Mouse (Mus musculus): ENCODE results near the gene Mrps27.
A peak's percentile ranks its signal among the peaks of the same experiment; 100 is the strongest.
"Not testable (repeated sequence)": the region's sequence is repeated elsewhere in the genome, so short reads cannot be mapped to it uniquely, and the experiment has no call there.

Gene Mrps27

DNA sequence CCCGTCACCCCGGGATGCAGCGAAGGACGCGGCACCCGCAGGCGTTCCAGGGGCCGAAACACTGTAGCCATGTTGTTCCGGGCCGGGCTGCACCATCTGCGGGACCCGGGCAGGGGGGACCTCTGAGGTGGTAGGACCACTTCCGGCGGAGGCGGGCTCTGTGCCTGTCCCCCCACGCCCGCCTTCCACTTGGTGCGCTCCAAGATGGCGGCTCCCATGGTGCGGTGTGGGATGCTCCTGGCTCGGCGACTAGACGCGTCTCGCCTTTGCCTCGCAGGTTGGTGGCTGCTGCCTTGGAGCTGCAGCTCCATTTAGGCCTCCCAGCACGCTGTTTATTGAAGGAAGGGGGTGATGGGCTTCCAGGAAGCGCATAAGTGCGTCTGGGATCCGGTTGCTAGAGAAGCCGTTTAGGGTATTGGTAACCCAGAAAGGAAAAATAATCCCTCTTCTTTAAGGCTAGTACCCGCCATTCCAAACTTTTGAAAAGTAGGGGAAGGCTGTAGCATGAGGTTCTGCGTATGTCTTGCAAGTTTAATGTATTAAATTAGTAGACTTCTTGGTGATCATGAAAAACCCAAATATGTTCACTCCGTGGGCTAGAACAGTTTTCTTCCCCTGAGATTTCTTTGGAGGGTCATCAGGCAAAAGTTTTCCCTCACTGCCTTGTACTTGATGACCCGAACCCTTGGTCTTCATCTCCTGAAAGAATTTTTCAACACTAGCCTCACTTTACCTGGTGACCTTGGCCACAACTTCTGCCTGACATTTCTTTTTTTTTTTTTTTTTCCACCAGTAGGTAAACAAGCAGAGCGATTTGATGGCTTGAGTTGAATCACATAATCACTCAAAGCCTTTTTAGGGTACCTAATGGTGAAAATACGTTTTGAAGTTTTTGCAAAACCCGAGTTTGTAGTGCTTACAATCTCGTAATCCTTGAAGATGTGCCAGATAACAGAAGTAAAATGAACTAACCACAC lies at the start of gene Mrps27, which contains the start of gene Ptcd2:
Gene Mrps27 (plus strand): TSS at position 188 of the 977 bp plus-strand sequence.
Gene Ptcd2 (minus strand): TSS at position 107 of the 977 bp plus-strand sequence.
- peak; percentile 95 to 96 for DNase-seq (ENCODE audit: low spot score in 2 of 2)

- no peak for DNase-seq (ENCODE audit: low spot score in 2 of 2)
These were observed 44.7 kb upstream of the Mrps27 start for GRCm38 (mm10) chr13:99299921-99300320.

GRCm38 (mm10) chr13:99303846-99304245 lies 40.7 kb upstream of the Mrps27 start:
- DNase-seq (ENCODE audit: low spot score in 2 of 2) = no peak

DNA sequence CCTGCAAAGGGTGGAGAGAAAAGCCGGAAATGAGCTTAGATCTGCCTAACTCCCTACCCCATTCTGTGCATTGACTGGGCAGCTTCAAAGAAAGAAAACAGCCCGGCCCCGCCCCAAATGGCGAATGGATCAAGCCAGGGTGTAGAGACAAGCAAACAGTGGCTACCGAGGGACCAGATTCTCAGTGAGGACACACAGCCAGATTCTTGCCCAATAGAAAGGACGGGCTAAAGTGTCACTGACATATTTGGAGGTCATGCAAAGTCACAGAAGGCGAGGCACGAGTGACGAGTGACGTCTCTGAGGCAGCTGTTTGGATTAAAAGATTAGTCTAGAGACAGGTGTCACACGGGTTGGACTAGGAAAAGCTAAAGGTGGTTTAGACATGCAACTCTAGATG lies 40.2 kb upstream of the Mrps27 start:
- no peak for DNase-seq (ENCODE audit: low spot score in 2 of 2)

- no peak for DNase-seq (ENCODE audit: low spot score in 2 of 2)
These were observed 39.4 kb upstream of the Mrps27 start for GRCm38 (mm10) chr13:99305186-99305585.

DNA sequence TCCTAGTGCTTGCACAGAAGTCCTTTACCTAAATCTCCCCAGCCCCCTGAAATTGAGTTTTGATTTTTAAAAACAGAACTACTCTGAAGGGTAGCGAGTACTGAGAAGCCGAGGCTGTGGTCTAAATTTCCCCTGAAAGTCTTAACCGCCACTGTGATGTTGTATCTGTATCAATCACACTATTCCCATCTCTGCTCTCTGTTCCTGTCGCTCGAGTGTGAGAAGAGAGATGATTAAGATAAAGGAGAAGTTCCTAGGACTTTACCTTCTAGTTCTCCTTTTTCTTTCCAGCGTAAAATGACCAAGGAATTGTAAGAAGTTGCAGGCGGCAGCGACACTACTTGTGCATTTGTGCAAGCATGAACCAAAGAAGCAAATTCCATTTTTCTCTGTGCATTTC lies 38.4 kb upstream of the Mrps27 start:
- DNase-seq (ENCODE audit: low spot score in 2 of 2) = no peak

DNA sequence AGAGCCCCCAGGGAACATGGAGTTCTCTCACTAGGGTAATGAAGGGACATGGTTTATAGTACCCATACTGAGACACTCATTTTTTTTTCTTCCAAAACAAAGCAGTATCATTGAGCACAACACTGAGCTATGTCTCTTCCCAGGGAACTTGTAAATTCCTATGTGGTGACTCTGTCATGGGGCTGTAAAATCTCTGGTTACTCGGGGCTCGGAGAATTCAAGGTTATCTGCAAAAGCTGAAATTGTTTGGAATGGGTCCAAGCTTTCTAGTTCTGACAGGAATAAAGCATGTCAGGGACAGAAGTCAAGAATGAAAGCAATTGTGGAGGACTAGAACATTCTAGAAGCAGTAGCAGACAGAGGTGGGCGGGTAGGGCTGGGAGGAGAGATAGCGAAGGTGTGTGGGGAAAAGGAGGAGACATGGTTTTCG lies 36.6 kb upstream of the Mrps27 start:
- DNase-seq (ENCODE audit: low spot score in 2 of 2) = no peak

DNA sequence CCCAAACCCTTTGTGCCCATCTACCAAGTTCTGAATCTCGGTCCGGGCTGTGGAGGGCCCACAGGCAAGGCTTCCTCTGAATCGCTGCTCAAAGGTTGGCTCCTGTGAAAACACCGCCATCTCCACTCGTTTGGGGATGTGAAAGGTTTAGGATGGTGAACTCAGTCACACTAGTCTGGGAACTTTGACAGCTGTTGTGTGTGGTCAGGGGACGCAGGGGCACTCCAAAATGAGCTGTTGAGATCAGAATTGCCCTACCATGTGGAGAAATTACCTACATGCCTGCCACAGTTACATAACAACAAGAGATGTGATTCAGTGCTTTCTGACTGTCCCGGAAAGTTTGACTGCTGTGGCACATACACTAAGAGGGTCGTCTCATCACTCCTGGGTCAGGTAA lies 36.2 kb upstream of the Mrps27 start:
- DNase-seq (ENCODE audit: low spot score in 2 of 2) = peak in 1 of 2 experiments; percentile 22

GRCm38 (mm10) chr13:99314098-99314497 lies 30.5 kb upstream of the Mrps27 start:
- no peak for DNase-seq (ENCODE audit: low spot score in 2 of 2)

GRCm38 (mm10) chr13:99314657-99315181 lies 29.9 kb upstream of the Mrps27 start:
- no peak for DNase-seq (ENCODE audit: low spot score in 2 of 2)

DNA sequence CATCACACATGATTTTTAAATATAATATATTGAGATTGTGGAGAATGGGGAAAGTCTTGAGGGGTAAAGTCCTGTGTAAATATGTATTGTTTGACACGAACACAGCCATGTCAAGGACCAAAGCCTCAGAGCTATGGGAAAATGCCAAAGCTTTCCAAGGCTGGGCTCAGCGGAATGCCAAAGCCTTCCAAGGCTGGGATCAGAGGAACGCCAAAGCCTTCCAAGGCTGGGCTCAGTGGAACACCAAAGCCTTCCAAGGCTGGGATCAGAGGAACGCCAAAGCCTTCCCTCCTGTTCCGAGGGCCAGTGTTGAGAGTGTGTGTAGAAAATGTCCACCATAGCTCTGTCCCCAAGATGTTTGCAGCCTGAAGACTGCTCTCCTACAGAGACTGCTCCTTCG lies 28.2 kb upstream of the Mrps27 start:
- DNase-seq (ENCODE audit: low spot score in 2 of 2) = no peak

GRCm38 (mm10) chr13:99317058-99317457 lies 27.5 kb upstream of the Mrps27 start:
- DNase-seq (ENCODE audit: low spot score in 2 of 2) = no peak

- DNase-seq (ENCODE audit: low spot score in 2 of 2) = no peak
These were observed 24.1 kb upstream of the Mrps27 start for GRCm38 (mm10) chr13:99320453-99320852.

DNA sequence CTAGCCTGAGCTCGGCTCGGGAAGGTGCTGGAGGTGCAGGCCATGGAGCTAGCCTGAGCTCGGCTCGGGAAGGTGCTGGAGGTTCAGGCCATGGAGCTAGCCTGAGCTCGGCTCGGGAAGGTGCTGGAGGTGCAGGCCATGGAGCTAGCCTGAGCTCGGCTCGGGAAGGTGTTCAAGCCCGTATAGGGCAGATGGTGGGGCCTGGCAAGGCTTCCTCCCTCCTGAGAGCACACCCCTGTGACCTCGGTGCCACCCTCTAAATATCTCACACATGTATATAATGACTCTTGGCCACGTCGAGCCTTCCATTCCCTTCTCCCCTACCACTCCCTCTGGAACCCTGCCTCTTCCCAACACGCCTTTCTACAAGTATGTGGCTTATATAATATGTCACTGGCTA lies 21.7 kb upstream of the Mrps27 start:
- not testable (repeated sequence) for DNase-seq (ENCODE audit: low spot score in 2 of 2)

DNA sequence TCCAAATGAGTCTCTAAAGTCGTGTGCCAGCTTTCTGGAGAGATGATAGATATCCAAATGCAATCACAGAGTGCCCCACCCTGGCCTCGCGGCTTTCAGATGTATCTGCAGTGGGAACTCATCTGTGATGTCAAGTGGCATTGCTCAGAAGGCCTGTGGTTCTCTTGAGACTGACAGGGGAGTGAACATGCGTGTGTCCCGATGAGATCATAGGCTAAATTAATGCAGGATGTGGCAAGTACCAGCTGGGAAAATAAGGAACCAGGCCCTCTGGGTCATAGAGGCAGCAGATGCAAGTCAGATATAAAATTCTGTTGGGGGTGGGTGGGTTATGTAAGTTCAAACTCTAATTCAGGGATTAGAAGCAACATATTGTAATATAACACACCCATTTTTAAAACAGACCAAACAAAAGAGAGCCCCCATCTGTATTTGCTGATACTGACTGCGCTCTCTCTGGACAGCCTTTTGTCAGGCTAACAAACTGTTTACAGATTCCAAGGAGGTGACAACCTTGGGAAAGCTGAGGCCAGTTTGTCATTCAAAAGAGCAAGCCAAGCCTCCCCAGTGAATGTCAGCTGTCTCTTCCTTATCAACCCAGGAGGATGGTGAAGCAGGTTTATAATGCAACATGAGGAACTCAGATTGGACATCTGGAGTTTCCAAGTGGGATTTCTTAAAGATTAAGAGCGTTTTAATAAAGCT lies 20.8 kb upstream of the Mrps27 start:
- no peak for DNase-seq (ENCODE audit: low spot score in 2 of 2)

DNA sequence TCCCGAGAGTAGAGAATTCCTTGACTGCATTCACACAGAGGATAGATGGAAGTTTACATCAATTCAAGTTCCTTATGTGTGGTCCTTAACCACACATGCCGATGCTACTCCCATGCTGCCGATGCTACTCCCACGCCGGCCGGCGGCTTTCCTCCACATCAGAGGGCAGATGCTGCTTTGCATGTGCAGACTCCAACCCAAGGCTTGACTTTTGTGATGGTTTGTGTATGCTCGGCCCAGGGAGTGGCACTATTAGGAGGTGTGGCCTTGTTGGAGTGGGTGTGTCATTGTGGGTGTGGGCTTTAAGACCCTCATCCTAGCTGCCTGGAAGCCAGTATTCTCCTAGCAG lies 20.3 kb upstream of the Mrps27 start:
- not testable (repeated sequence) for DNase-seq (ENCODE audit: low spot score in 2 of 2)

DNA sequence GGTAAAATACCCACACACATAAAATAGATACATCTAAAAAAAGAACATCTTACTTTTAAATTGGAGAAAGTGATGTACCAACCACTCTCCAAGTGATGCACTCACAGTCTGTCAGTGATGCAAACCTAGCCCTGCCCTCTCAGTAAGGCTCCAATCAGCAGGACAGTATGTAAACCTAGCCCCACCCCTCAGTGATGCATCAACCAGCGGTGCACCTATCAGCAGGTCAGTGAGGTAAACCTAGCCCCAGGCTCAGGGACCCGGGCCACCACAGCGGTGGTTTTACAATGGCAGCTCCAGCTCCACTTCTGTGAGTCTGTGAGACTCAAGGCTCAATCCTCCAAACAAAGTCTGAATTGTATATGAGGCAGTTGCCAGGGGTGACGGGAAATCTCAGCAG lies 13.3 kb upstream of the Mrps27 start:
- no peak for DNase-seq (ENCODE audit: low spot score in 2 of 2)

- DNase-seq (ENCODE audit: low spot score in 2 of 2) = no peak
These were observed 7.1 kb upstream of the Mrps27 start for GRCm38 (mm10) chr13:99337510-99337909.

DNA sequence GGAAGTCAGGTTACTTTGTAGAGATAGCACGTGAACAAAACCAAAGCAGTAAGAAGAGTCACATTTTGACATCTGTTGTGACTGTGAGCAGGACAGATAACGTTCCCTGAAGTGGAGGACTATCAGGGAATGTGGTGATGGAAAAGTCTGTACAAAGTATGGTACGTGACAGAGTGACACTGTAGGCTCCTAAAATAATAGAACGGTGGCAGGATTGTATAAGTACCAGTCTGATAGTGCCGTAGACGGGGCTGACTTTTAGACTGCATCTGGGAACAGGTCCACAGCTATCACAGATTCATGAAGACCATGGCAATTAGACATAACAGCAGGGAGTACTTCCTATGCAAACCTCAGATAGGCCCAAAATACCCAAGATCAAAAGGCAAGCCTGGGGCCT lies 3.1 kb upstream of the Mrps27 start:
- DNase-seq (ENCODE audit: low spot score in 2 of 2) = no peak

DNA sequence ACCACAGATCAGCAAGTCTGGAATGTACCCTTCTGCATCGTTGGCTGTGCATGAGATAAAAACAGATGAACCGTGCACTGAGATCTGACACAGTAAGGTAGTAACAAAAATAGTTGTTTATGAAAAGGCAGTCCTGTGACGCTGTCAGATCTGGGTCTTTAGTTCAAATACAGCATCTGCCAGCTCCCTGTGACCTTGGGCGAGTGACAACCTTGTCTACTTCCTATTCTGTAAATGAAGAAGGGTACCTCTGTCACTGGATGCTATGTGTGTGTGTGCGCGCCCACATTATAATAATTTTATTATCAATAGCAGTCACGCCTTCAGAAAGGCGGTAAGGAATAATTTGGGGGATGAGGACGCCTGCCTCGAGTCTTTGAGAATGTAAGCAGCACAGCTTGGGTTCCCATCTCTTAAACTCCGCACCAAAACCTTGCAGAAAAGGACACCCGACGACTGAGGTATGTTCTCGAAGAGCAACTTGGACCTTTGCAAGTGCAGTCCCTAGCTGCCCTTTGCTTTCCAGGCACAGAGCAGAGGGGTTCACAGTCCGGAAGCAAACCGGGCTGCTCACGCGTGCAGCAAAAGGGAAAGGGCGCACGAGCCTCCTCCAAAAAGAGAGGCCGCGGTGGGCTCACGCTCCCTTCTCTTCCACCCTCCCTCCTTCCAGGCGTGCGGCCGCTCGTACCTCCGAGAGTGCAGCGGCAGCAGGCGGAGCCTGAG lies 549 bp upstream of the Mrps27 start:
- DNase-seq (ENCODE audit: low spot score in 2 of 2) = no peak

DNA sequence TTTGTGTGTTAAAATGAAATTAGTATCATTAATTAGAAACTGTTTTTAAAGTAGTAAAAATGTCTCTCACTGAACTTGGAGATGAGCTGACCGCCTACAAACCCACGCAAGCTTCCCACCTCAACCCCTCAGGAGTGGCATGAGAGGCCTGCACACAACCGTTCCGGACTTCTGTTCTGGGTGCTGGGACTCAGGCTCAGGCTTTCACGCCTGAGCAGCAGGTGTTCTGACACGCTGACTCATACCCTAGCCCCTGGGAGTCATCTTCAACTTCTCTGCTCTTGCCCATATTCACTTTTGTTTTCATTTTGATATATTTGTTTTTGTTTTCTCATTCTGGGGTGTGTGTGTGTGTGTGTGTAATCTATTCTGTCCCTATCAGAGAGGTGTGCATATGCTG lies 5.4 kb downstream of the Mrps27 start:
- no peak for DNase-seq (ENCODE audit: low spot score in 2 of 2)

DNA sequence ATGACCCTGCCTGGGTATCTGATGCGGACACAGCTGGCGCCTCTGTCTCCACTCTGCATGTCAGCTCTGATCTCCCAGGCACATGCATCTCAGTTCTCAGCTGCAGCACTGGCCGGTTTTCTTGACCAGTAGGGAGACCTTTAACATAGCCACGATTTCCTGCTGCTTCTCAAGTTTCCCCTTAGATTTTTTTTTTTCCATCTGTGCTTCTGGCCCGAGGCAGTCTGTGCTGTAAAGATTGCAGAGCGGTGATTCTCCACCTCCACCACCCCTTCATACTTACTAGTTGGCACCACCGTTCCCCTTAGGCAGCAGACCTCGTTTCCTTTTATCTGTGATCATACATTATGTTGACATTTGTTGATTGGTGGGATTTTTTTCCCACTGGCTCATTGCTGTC lies 6.6 kb downstream of the Mrps27 start:
- no peak for DNase-seq (ENCODE audit: low spot score in 2 of 2)
